Mouse (Mus musculus): ENCODE data around the gene Phc2. TPM values are rescaled to one million over a fixed set of nuclear protein-coding genes. Genes with fewer than 3 reads are reported as not detected.
A peak's percentile ranks its signal among the peaks of the same experiment; 100 is the strongest.

The Phc2 gene
- polyA plus RNA-seq, 1 experiment from 2014 or later = 46.9 TPM

- H3K36me3 ChIP-seq = no peaks in the 10 kb centered on the region
- H3K9ac ChIP-seq = no peak overlapping the region
- no peak for ATAC-seq (ENCODE audit: insufficient read depth, low FRiP score, low read depth)
These were observed 80.5 kb downstream of the Phc2 start for GRCm38 (mm10) chr4:128734721-128735671.

GRCm38 (mm10) chr4:128737137-128737589, 82.7 kb downstream of the Phc2 start:
- Histone ChIP-seq H3K9me3 (no peaks in the 10 kb centered on the region), H3K36me3 (no peaks in the 10 kb centered on the region), H3K27ac (peak overlapping the region; percentile 85), H3K9ac (no peak overlapping the region), H3K27me3 (replicated peaks) (no peaks in the 10 kb centered on the region), H3K4me1 (peaks cover 62% of the 10 kb centered on the region), H3K4me2 (peak overlapping the region; percentile 27; the same call in 1 of the 2 replicates), H3K4me3 (replicated peaks) (no peak overlapping the region)
- ATAC-seq (ENCODE audit: insufficient read depth, low FRiP score, low read depth) = peak; percentile 11; the same call in 1 of the 2 replicates
- WGBS = 35% methylated on average over 6 of the region's 6 CpGs

More at GRCm38 (mm10) chr4:128734721-128735671, 80.5 kb downstream of the Phc2 start:
- WGBS = 70% methylated on average over 18 of the region's 18 CpGs
- Histone ChIP-seq H3K9me3 (no peaks in the 10 kb centered on the region), H3K4me1 (peaks cover 62% of the 10 kb centered on the region), H3K4me3 (replicated peaks) (no peak overlapping the region), H3K4me2 (0 out of 2 replicates have a peak overlapping the region, but pooled peaks have one; percentile 8), H3K27me3 (replicated peaks) (no peaks in the 10 kb centered on the region), H3K27ac (peak overlapping the region; percentile 63)

DNA sequence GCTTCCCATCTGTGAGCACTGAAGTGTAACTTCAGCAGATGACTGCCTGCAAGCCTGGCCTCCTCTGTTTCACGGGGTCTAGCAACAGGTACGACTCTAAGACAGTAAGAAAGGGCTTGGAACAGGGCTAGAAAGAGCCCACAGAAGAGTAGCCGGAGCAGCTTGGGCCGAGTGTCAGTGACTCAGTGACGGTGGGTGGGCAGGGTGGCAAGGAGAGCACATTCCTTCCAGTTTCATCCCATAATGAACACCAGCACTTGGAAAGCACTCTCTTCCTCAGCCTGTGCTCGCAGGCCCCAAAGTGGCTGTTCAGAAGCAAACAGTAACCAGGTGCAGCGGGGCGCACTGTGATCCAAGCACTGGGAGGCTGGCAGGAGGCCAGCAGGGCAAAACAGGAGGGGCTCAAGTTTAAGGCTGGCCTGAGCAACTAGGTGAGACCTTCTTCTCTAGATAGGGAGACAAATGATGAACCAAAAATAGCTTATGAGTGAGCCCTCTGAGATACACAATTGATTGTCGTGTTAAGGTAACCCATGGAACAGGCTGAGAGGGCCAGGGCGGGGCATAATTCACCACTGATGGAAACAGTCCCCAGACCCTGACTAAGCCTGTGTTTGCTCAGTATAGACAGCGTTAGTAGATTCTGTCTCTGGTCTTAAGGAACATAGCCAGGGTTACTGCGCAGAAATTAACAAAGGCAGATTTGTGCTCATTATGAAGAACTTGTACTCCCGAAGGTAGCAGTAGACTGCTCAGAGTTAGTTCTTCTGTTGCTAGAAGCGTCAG, 83.5 kb downstream of the Phc2 start:
- Histone ChIP-seq H3K9ac (no peak overlapping the region), H3K27ac (peak overlapping the region; percentile 85), H3K9me3 (no peaks in the 10 kb centered on the region), H3K4me2 (no peak overlapping the region), H3K36me3 (no peaks in the 10 kb centered on the region), H3K4me1 (peaks cover 64% of the 10 kb centered on the region), H3K27me3 (replicated peaks) (no peaks in the 10 kb centered on the region), H3K4me3 (replicated peaks) (no peak overlapping the region)
- peak; percentile 59 for ATAC-seq (ENCODE audit: insufficient read depth, low FRiP score, low read depth)
- WGBS = 48% methylated on average over 14 of the region's 14 CpGs

- no peak overlapping the region for H3K4me3 ChIP-seq (replicated peaks)
- no peak overlapping the region for H3K27ac ChIP-seq
- WGBS = 43% methylated on average over 1 of the region's 1 CpGs
- H3K9ac ChIP-seq = no peak overlapping the region
- ATAC-seq (ENCODE audit: insufficient read depth, low FRiP score, low read depth) = no peak
- no peaks in the 10 kb centered on the region for H3K27me3 ChIP-seq (replicated peaks)
- peaks cover 20% of the 10 kb centered on the region for H3K36me3 ChIP-seq
- no peak overlapping the region for H3K4me2 ChIP-seq
- H3K4me1 ChIP-seq = peaks cover 36% of the 10 kb centered on the region
- no peaks in the 10 kb centered on the region for H3K9me3 ChIP-seq
These were observed 86.4 kb downstream of the Phc2 start for GRCm38 (mm10) chr4:128740878-128741277.

GRCm38 (mm10) chr4:128741906-128742305, 87.4 kb downstream of the Phc2 start:
- no peak for ATAC-seq (ENCODE audit: insufficient read depth, low FRiP score, low read depth)
- H3K4me1 ChIP-seq = peaks cover 28% of the 10 kb centered on the region
- H3K9ac ChIP-seq = no peak overlapping the region
- no peaks in the 10 kb centered on the region for H3K27me3 ChIP-seq (replicated peaks)
- no peak overlapping the region for H3K4me2 ChIP-seq
- no peak overlapping the region for H3K4me3 ChIP-seq (replicated peaks)
- H3K27ac ChIP-seq = no peak overlapping the region
- WGBS = 46% methylated on average over 5 of the region's 5 CpGs
- no peaks in the 10 kb centered on the region for H3K9me3 ChIP-seq
- peaks cover 29% of the 10 kb centered on the region for H3K36me3 ChIP-seq

DNA sequence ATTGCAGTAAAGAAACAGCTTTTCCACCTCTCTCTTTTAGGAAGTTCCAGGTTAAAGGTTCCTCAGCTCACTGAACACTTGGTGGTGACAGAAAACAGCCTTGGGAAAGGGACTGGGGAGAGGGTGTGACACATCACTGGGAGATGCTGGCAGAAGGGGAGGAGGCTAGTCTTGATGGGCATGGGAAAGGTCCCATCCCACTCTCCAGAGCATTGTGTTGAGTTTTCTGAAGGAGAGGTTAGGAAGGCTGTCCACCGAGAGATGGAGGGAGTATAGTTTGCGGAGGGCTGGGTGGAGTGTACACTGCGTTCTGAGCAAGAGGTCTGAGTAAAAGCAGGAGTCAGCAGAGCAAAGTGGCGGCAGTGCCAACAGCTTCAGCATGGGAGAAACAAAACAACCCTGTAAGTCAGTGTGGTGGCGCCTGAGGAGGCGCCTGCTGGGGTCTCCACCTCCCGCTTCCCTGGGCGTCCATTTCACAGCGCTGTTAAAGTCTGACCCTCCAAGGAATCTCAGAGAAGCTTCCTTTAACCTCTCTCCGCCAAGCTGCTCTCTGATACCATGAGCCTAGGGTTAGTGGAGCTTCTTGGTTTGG, 88.0 kb downstream of the Phc2 start:
- no peaks in the 10 kb centered on the region for H3K27me3 ChIP-seq (replicated peaks)
- H3K27ac ChIP-seq = no peak overlapping the region
- H3K9ac ChIP-seq = no peak overlapping the region
- ATAC-seq (ENCODE audit: insufficient read depth, low FRiP score, low read depth) = no peak
- H3K9me3 ChIP-seq = no peaks in the 10 kb centered on the region
- no peak overlapping the region for H3K4me2 ChIP-seq
- WGBS = 65% methylated on average over 10 of the region's 10 CpGs
- H3K4me1 ChIP-seq = peaks cover 23% of the 10 kb centered on the region
- H3K4me3 ChIP-seq (replicated peaks) = no peak overlapping the region
- H3K36me3 ChIP-seq = peaks cover 35% of the 10 kb centered on the region

DNA sequence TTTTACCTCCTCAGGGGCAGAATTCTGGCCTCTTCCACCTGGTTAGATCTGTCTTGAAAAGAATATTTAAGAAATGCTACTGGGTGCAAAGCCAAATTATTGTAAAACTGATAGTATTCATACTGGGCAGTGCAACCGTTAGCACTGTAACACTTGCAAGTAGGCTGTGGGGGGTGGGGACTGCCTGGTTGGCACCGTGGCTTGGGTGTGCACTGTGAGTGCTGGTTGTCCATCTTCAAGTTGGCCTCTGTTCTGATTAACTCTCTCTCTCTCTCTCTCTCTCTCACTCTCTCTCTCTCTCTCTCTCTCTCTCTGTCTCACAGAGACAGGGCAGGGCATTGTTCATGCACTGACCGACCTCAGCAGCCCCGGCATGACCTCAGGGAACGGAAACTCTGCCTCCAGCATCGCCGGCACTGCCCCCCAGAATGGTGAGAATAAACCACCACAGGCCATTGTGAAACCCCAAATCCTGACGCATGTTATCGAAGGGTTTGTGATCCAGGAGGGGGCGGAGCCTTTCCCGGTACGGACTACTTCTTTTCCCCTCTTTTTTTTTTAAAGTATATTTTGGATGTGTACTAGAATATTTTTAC, 88.6 kb downstream of the Phc2 start:
- H3K9me3 ChIP-seq = no peaks in the 10 kb centered on the region
- peaks cover 17% of the 10 kb centered on the region for H3K4me1 ChIP-seq
- no peak for ATAC-seq (ENCODE audit: insufficient read depth, low FRiP score, low read depth)
- H3K4me3 ChIP-seq (replicated peaks) = no peak overlapping the region
- WGBS = 77% methylated on average over 12 of the region's 12 CpGs
- H3K27ac ChIP-seq = no peak overlapping the region
- peaks cover 42% of the 10 kb centered on the region for H3K36me3 ChIP-seq
- H3K27me3 ChIP-seq (replicated peaks) = no peaks in the 10 kb centered on the region
- H3K4me2 ChIP-seq = no peak overlapping the region
- H3K9ac ChIP-seq = no peak overlapping the region

DNA sequence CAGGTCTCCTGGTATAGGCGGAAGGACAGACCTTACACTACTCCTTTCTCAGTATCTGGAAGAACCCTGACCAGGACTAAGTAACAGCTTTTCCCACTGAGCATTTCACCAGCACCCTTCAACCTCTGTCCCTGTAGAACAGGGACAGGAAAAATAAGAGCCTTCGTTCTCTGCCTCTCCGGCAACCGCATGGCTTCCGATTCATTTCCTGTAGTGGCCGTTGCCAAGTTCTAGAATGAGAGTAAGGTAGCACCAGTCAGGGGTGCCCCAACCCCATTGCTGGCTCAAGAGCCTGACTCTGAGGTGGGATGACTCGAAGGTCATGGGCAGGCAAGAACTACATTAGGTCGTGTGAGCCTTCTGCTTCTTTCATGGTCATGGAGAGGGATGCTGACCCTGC, 90.7 kb downstream of the Phc2 start:
- H3K9me3 ChIP-seq = no peaks in the 10 kb centered on the region
- peaks cover 15% of the 10 kb centered on the region; the same call in 1 of the 2 replicates for H3K4me1 ChIP-seq
- no peak overlapping the region for H3K27ac ChIP-seq
- no peak overlapping the region for H3K4me3 ChIP-seq (replicated peaks)
- H3K9ac ChIP-seq = no peak overlapping the region
- peaks cover 61% of the 10 kb centered on the region for H3K36me3 ChIP-seq
- no peak overlapping the region for H3K4me2 ChIP-seq
- no peak for ATAC-seq (ENCODE audit: insufficient read depth, low FRiP score, low read depth)
- WGBS = 87% methylated on average over 8 of the region's 8 CpGs
- no peaks in the 10 kb centered on the region for H3K27me3 ChIP-seq (replicated peaks)

- no peaks in the 10 kb centered on the region for H3K27me3 ChIP-seq (replicated peaks)
- H3K27ac ChIP-seq = no peak overlapping the region
- 81% methylated on average over 22 of the region's 22 CpGs for WGBS
- H3K36me3 ChIP-seq = peaks cover 84% of the 10 kb centered on the region
- H3K4me1 ChIP-seq = no peaks in the 10 kb centered on the region
- no peak overlapping the region for H3K4me3 ChIP-seq (replicated peaks)
- no peak for ATAC-seq (ENCODE audit: insufficient read depth, low FRiP score, low read depth)
- H3K4me2 ChIP-seq = no peak overlapping the region
- H3K9me3 ChIP-seq = no peaks in the 10 kb centered on the region
- H3K9ac ChIP-seq = no peak overlapping the region
These were observed 93.2 kb downstream of the Phc2 start for GRCm38 (mm10) chr4:128747614-128748270.

DNA sequence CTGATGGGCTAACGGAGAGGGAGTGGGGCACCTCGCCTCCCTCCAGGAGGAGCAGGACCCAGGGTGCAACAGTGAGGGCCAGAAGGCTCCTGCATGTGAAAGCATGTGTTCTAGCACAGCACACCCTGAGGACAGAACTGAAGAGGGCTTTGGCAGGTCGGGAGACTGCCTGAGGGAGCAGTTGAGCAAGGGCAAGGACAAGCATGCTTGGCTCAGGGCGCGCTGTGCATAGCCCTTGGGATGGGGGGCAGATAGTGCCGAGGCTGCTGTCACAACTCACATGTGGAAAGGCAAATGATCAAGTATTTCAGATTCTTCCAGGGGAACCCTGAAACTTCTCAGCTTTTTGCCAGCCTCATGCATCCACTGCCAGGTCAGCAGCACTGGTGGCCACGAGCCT, 93.8 kb downstream of the Phc2 start:
- Histone ChIP-seq H3K4me1 (no peaks in the 10 kb centered on the region), H3K9me3 (no peaks in the 10 kb centered on the region), H3K4me3 (replicated peaks) (no peak overlapping the region), H3K27ac (no peak overlapping the region), H3K4me2 (no peak overlapping the region), H3K9ac (no peak overlapping the region), H3K36me3 (peaks cover 89% of the 10 kb centered on the region), H3K27me3 (replicated peaks) (no peaks in the 10 kb centered on the region)
- WGBS = 87% methylated on average over 7 of the region's 7 CpGs
- ATAC-seq (ENCODE audit: insufficient read depth, low FRiP score, low read depth) = no peak

- Histone ChIP-seq H3K27me3 (replicated peaks) (no peaks in the 10 kb centered on the region), H3K27ac (no peak overlapping the region), H3K9ac (no peak overlapping the region), H3K9me3 (no peaks in the 10 kb centered on the region), H3K4me2 (no peak overlapping the region), H3K4me3 (replicated peaks) (no peak overlapping the region), H3K36me3 (peaks cover 73% of the 10 kb centered on the region), H3K4me1 (no peaks in the 10 kb centered on the region)
- no peak for ATAC-seq (ENCODE audit: insufficient read depth, low FRiP score, low read depth)
- 57% methylated on average over 5 of the region's 5 CpGs for WGBS
These were observed 96.5 kb downstream of the Phc2 start for GRCm38 (mm10) chr4:128751006-128751405.
